Mouse (Mus musculus) intestine, postnatal 0 days (tissue): ENCODE results near the gene Eaf1. TPM values are rescaled to one million over a fixed set of nuclear protein-coding genes. Genes with fewer than 3 reads are reported as not detected.
A peak's percentile ranks its signal among the peaks of the same experiment; 100 is the strongest.

ENCODE experiments used
- ATAC-seq: fragments of 200-750 bp; cut with Nextera tagmentation; 2 replicates; pipeline ENCODE4 v1.8.0; 2017; ENCODE audit warnings: mild to moderate bottlenecking, moderate TSS enrichment, moderate library complexity
- H3K27ac ChIP-seq: fragments of 300-500 bp; sonication (generic); 2 replicates; pipeline ENCODE4 v1.5.1; 2014; ENCODE audit warnings: mild to moderate bottlenecking, low read depth, low read length, moderate library complexity
- H3K27me3 ChIP-seq: fragments of 300-500 bp; sonication (generic); replicated peaks from 2 replicates; pipeline ENCODE4 v1.6.1; 2014; ENCODE audit warnings: low read length, mixed read lengths; ENCODE audit not compliant: control insufficient read depth, insufficient read depth
- H3K36me3 ChIP-seq: fragments of 300-500 bp; sonication (generic); 2 replicates; pipeline ENCODE4 v1.6.1; 2014; ENCODE audit warnings: mild to moderate bottlenecking, moderate library complexity; ENCODE audit not compliant: control insufficient read depth, insufficient read depth
- H3K4me1 ChIP-seq: fragments of 300-500 bp; sonication (generic); replicated peaks from 2 replicates; pipeline ENCODE4 v1.6.1; 2014; ENCODE audit warnings: antibody characterized with exemption, low read length, mixed read lengths; ENCODE audit not compliant: control insufficient read depth, insufficient read depth
- H3K4me2 ChIP-seq: fragments of 300-500 bp; sonication (generic); replicated peaks from 2 replicates; pipeline ENCODE4 v1.6.1; 2014; ENCODE audit warnings: low read depth, mild to moderate bottlenecking, moderate library complexity
- H3K4me3 ChIP-seq: fragments of 300-500 bp; sonication (generic); 2 replicates; pipeline ENCODE4 v1.5.1; 2014; ENCODE audit warnings: low read depth, low read length
- H3K9ac ChIP-seq: fragments of 300-500 bp; sonication (generic); 2 replicates; pipeline ENCODE4 v1.6.1; 2014; ENCODE audit warnings: mild to moderate bottlenecking, low read depth, low read length
- H3K9me3 ChIP-seq: fragments of 300-500 bp; sonication (generic); 2 replicates; pipeline ENCODE4 v1.6.1; 2016; ENCODE audit warnings: mixed run types; ENCODE audit not compliant: control insufficient read depth
- CTCF ChIP-seq: sonication (generic); IDR thresholded peaks from 2 replicates; pipeline ENCODE4 v1.5.1; 2016; ENCODE audit warnings: low read depth, mild to moderate bottlenecking, control low read depth, antibody characterized with exemption, moderate library complexity
- WGBS: fragments of 180-500 bp; shearing (Covaris S2); extraction: QIAGEN DNeasy Blood & Tissue Kit; methylation state at CpG from one replicate; pipeline ENCODE4 v1.1.7; 2014; 5-methylcytosine and 5-hydroxymethylcytosine counted together
- polyA plus RNA-seq: library from polyadenylated mRNA; unstranded; fragments of >200 nt; fragmentation: Nextera tagmentation; extraction: Ambion mirVana; gene quantifications from 2 replicates; pipeline ENCODE4 v1.2.1, GENCODE M21; 2015

Gene Eaf1
- polyA plus RNA-seq, 1 experiment from 2014 or later = 10.8 TPM

GRCm38 (mm10) chr14:31555021-31555420, 60.8 kb downstream of the Eaf1 start:
- Histone ChIP-seq H3K4me2 (no peak overlapping the region), H3K36me3 (no peaks in the 10 kb centered on the region), H3K4me1 (no peaks in the 10 kb centered on the region), H3K27ac (no peak overlapping the region), H3K9ac (no peak overlapping the region), H3K9me3 (no peaks in the 10 kb centered on the region), H3K27me3 (no peaks in the 10 kb centered on the region), H3K4me3 (no peak overlapping the region)
- WGBS = 89% methylated on average over 7 of the region's 7 CpGs
- TF ChIP-seq CTCF = 0 out of 2 replicates have a peak, but pooled peaks have one; percentile 10
- ATAC-seq = no peak

- no peaks in the 10 kb centered on the region for H3K9me3 ChIP-seq
- H3K9ac ChIP-seq = no peak overlapping the region
- H3K27me3 ChIP-seq = no peaks in the 10 kb centered on the region
- no peaks in the 10 kb centered on the region for H3K36me3 ChIP-seq
- H3K27ac ChIP-seq = no peak overlapping the region
- no peak for ATAC-seq
- 59% methylated on average over 14 of the region's 14 CpGs for WGBS
- no peak for TF ChIP-seq CTCF
- no peaks in the 10 kb centered on the region for H3K4me1 ChIP-seq
- no peak overlapping the region for H3K4me2 ChIP-seq
- H3K4me3 ChIP-seq = no peak overlapping the region
Observed at GRCm38 (mm10) chr14:31555963-31556434, 61.8 kb downstream of the Eaf1 start.

GRCm38 (mm10) chr14:31556526-31557260, 62.5 kb downstream of the Eaf1 start:
- H3K27me3 ChIP-seq = no peaks in the 10 kb centered on the region
- 91% methylated on average over 9 of the region's 9 CpGs for WGBS
- no peaks in the 10 kb centered on the region for H3K4me1 ChIP-seq
- no peaks in the 10 kb centered on the region for H3K9me3 ChIP-seq
- no peaks in the 10 kb centered on the region for H3K36me3 ChIP-seq
- TF ChIP-seq CTCF = no peak
- H3K4me2 ChIP-seq = no peak overlapping the region
- H3K9ac ChIP-seq = no peak overlapping the region
- ATAC-seq = no peak
- no peak overlapping the region for H3K27ac ChIP-seq
- H3K4me3 ChIP-seq = no peak overlapping the region

GRCm38 (mm10) chr14:31557273-31557672, 63.1 kb downstream of the Eaf1 start:
- Histone ChIP-seq H3K4me3 (no peak overlapping the region), H3K36me3 (no peaks in the 10 kb centered on the region), H3K4me1 (no peaks in the 10 kb centered on the region), H3K9ac (no peak overlapping the region), H3K4me2 (no peak overlapping the region), H3K27me3 (no peaks in the 10 kb centered on the region), H3K27ac (no peak overlapping the region), H3K9me3 (no peaks in the 10 kb centered on the region)
- WGBS = 84% methylated on average over 8 of the region's 8 CpGs
- no peak for TF ChIP-seq CTCF
- ATAC-seq = no peak

GRCm38 (mm10) chr14:31557784-31558183, 63.6 kb downstream of the Eaf1 start:
- no peaks in the 10 kb centered on the region for H3K4me1 ChIP-seq
- no peak overlapping the region for H3K4me3 ChIP-seq
- H3K9ac ChIP-seq = no peak overlapping the region
- no peaks in the 10 kb centered on the region for H3K36me3 ChIP-seq
- no peaks in the 10 kb centered on the region for H3K27me3 ChIP-seq
- H3K9me3 ChIP-seq = no peaks in the 10 kb centered on the region
- ATAC-seq = no peak
- 74% methylated on average over 9 of the region's 9 CpGs for WGBS
- no peak overlapping the region for H3K27ac ChIP-seq
- TF ChIP-seq CTCF = no peak
- no peak overlapping the region for H3K4me2 ChIP-seq

GRCm38 (mm10) chr14:31559216-31559615, 65.0 kb downstream of the Eaf1 start:
- Histone ChIP-seq H3K4me2 (no peak overlapping the region), H3K4me3 (no peak overlapping the region), H3K27me3 (no peaks in the 10 kb centered on the region), H3K9me3 (no peaks in the 10 kb centered on the region), H3K36me3 (no peaks in the 10 kb centered on the region), H3K4me1 (no peaks in the 10 kb centered on the region), H3K9ac (no peak overlapping the region), H3K27ac (no peak overlapping the region)
- ATAC-seq = no peak
- TF ChIP-seq CTCF = no peak
- 81% methylated on average over 5 of the region's 5 CpGs for WGBS

Other genes with a start within 250 kb of the Eaf1 start
- gene Phf7, start 243.1 kb upstream of the Eaf1 start, polyA plus RNA-seq = 8.6 and 10.3 TPM in 2 replicates
- gene Bap1, start 242.9 kb upstream of the Eaf1 start, polyA plus RNA-seq = 20.7 and 22.4 TPM in 2 replicates
- 0.30 and 0.57 TPM in 2 replicates for gene Dnah1, start 170.5 kb upstream of the Eaf1 start, polyA plus RNA-seq
- 18.6 and 18.7 TPM in 2 replicates for gene Capn7, start 157.8 kb upstream of the Eaf1 start, polyA plus RNA-seq
- 12.0 and 12.4 TPM in 2 replicates for gene Sh3bp5, start 58.3 kb upstream of the Eaf1 start, polyA plus RNA-seq
- 28.2 and 28.6 TPM in 2 replicates for gene Mettl6, start 641 bp downstream of the Eaf1 start, polyA plus RNA-seq
- 0.66 and 0.68 TPM in 2 replicates for gene Colq, start 96.9 kb downstream of the Eaf1 start, polyA plus RNA-seq
- 0.94 TPM in 1 of 2 replicates, not detected in the other for gene Gm49387, start 146.5 kb downstream of the Eaf1 start, polyA plus RNA-seq
- gene Btd, start 146.6 kb downstream of the Eaf1 start, polyA plus RNA-seq = 45.5 and 48.5 TPM in 2 replicates
- 35.5 and 41.3 TPM in 2 replicates for gene Hacl1, start 146.9 kb downstream of the Eaf1 start, polyA plus RNA-seq